Mouse (Mus musculus) heart, embryonic 12.5 days (tissue): ENCODE data around the gene Togaram2. TPM values are rescaled to one million over a fixed set of nuclear protein-coding genes. Genes with fewer than 3 reads are reported as not detected.
A peak's percentile ranks its signal among the peaks of the same experiment; 100 is the strongest.
"Not testable (repeated sequence)": the region's sequence is repeated elsewhere in the genome, so short reads cannot be mapped to it uniquely, and the experiment has no call there.

ENCODE experiments used
- ATAC-seq: fragments of 200-750 bp; cut with Nextera tagmentation; 2 replicates; pipeline ENCODE4 v1.8.0; 2017; ENCODE audit warnings: moderate TSS enrichment, moderate library complexity; ENCODE audit not compliant: insufficient number of reproducible peaks, low FRiP score
- H3K27ac ChIP-seq: fragments of 300-500 bp; sonication (generic); 2 replicates; pipeline ENCODE4 v1.5.1; 2016; ENCODE audit warnings: mild to moderate bottlenecking, moderate library complexity; ENCODE audit not compliant: poor library complexity, severe bottlenecking
- H3K27me3 ChIP-seq: fragments of 300-500 bp; sonication (generic); replicated peaks from 2 replicates; pipeline ENCODE4 v1.6.1; 2016; ENCODE audit warnings: mild to moderate bottlenecking, moderate library complexity
- H3K36me3 ChIP-seq: fragments of 300-500 bp; sonication (generic); 2 replicates; pipeline ENCODE4 v1.6.1; 2016; ENCODE audit warnings: mild to moderate bottlenecking, moderate library complexity
- H3K4me1 ChIP-seq: fragments of 300-500 bp; sonication (generic); replicated peaks from 2 replicates; pipeline ENCODE4 v1.6.1; 2016; ENCODE audit warnings: mild to moderate bottlenecking
- H3K4me2 ChIP-seq: fragments of 300-500 bp; sonication (generic); 2 replicates; pipeline ENCODE4 v1.6.1; 2016; ENCODE audit warnings: mild to moderate bottlenecking, moderate library complexity
- H3K4me3 ChIP-seq: fragments of 300-500 bp; sonication (generic); 2 replicates; pipeline ENCODE4 v1.5.1; 2016; ENCODE audit warnings: mild to moderate bottlenecking
- H3K9ac ChIP-seq: fragments of 300-500 bp; sonication (generic); 2 replicates; pipeline ENCODE4 v1.6.1; 2016; ENCODE audit warnings: mild to moderate bottlenecking, moderate library complexity
- H3K9me3 ChIP-seq: fragments of 300-500 bp; sonication (generic); replicated peaks from 2 replicates; pipeline ENCODE4 v1.6.1; 2016; ENCODE audit warnings: mild to moderate bottlenecking, moderate library complexity
- WGBS: fragments of 180-500 bp; shearing (Covaris S2); methylation state at CpG from one replicate; pipeline ENCODE4 v1.1.7; 2016; 5-methylcytosine and 5-hydroxymethylcytosine counted together
- polyA plus RNA-seq: library from polyadenylated mRNA; unstranded; fragments of >200 nt; fragmentation: Nextera tagmentation; extraction: Ambion mirVana; gene quantifications from 2 replicates; pipeline ENCODE4 v1.2.1, GENCODE M21; 2016

Gene Togaram2
- polyA plus RNA-seq, 1 experiment from 2014 or later = 2.7 TPM

DNA sequence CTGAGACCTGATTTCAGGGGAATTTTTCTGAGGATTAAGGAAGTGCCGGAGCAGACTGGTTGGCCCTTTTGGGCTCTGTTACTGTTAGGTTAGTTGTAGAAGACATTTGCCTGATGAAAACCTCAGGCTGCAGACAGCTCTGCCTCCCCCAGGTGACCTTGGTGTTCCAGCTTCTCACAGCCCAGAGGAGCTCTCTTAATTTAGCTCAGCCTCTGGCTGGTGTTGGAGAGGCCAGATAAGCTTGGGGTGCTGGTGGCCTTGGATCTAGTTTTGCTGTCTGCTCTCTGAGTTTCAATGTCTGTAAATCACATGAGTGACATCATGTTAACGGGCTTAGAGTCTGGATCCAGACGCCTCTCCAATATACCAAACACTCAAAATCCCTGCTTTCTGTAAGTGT, 48.0 kb downstream of the Togaram2 start:
- H3K27me3 ChIP-seq = no peaks in the 10 kb centered on the region
- H3K4me1 ChIP-seq = peaks cover 18% of the 10 kb centered on the region
- no peaks in the 10 kb centered on the region for H3K9me3 ChIP-seq
- H3K4me3 ChIP-seq = no peak overlapping the region
- H3K36me3 ChIP-seq = peaks cover 3% of the 10 kb centered on the region; the same call in 1 of the 2 replicates
- H3K27ac ChIP-seq = peak overlapping the region; percentile 98
- ATAC-seq = peak; percentile 77
- H3K4me2 ChIP-seq = no peak overlapping the region
- H3K9ac ChIP-seq = no peak overlapping the region
- WGBS = 26% methylated on average over 3 of the region's 3 CpGs

DNA sequence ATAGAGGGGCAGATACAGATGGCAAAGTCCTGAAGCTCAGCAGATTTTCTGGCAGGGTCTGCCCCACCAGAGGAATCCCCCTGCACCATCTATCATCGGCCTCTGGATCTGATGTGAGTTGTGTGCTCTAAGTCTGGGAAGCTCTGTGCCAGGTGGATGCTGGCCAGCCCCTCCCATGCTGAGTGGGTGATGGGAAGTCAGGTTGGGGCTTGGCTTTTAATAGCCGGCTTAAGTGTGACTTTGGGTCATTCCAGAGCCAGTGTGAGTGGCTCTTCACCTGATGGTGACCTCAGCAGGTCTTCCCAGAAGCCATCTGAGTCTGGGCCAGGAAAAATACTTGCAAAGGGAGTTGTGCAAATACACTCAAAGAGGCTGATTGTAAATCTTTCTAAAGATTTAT, 57.6 kb downstream of the Togaram2 start:
- Histone ChIP-seq H3K9me3 (no peaks in the 10 kb centered on the region), H3K36me3 (no peaks in the 10 kb centered on the region), H3K9ac (no peak overlapping the region), H3K27ac (no peak overlapping the region), H3K4me2 (no peak overlapping the region), H3K4me3 (no peak overlapping the region), H3K4me1 (peaks cover 7% of the 10 kb centered on the region), H3K27me3 (no peaks in the 10 kb centered on the region)
- 56% methylated on average over 2 of the region's 2 CpGs for WGBS
- no peak for ATAC-seq

DNA sequence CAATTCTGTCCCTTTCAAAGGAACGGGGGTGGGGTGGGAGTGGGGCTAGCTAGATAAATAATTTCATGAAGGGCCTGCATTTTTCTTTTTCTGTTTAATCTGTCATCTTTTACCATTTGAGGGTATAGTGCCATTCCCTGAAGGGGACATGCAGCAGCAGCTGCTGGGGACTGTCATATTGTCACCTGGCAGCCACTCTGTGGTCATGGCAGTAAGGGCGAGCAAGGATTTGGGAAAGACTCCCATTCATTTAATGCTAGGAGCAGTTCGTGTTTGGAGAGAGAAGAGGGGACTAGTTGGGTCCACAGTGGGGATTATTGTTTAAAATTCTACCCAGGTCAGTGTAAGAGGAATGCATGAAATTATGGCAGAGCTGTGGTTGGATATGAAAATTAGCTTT, 63.4 kb downstream of the Togaram2 start:
- Histone ChIP-seq H3K4me3 (no peak overlapping the region), H3K9me3 (no peaks in the 10 kb centered on the region), H3K9ac (no peak overlapping the region), H3K4me2 (no peak overlapping the region), H3K27ac (no peak overlapping the region), H3K36me3 (no peaks in the 10 kb centered on the region), H3K4me1 (peaks cover 7% of the 10 kb centered on the region), H3K27me3 (no peaks in the 10 kb centered on the region)
- WGBS = 50% methylated on average over 3 of the region's 3 CpGs
- ATAC-seq = no peak

DNA sequence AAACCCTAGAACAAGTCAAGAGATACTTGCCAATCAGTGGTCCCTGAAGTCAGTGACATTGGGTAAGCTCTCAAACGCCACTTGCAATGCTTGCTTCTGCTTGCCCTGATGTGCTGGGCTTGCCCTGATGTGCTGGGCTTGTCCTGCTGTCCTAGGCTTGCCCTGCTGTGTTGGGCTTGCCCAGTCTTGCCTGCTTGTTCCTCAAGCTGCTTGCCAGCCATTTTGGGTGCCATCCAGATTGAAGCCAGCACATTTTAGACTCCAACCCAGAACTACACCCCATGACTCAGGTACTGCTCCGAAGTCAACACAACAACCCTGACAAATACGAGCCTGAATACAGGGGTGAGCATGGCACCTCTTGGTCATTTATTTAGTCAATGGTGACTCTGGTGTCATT, 69.1 kb downstream of the Togaram2 start:
- Histone ChIP-seq H3K9me3 (no peaks in the 10 kb centered on the region; the same call in 1 of the 2 replicates), H3K4me3 (no peak overlapping the region), H3K27ac (no peak overlapping the region), H3K4me1 (peaks cover 7% of the 10 kb centered on the region; the same call in 1 of the 2 replicates), H3K27me3 (no peaks in the 10 kb centered on the region), H3K4me2 (no peak overlapping the region), H3K36me3 (no peaks in the 10 kb centered on the region), H3K9ac (no peak overlapping the region)
- WGBS = 79% methylated on average over 3 of the region's 3 CpGs
- ATAC-seq = no peak

DNA sequence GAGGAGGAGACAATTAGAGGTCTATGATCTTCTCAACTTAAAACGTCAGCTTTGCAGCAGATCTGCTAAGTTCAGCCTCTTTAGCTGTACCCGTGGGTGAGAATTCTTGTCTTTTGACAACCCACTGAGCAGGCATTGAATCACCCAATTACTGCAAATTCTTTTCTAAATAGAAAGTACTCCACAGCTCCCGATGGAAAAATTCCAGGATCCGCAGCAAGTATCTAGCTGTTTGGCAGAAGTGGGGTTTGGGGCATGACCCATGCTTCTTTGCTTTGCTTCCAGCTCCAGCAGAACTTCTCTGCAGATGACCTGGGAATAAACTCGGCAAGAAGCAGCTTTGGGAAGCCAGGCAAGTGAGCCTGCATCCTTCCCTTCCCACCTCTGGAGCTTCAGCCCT, 69.9 kb downstream of the Togaram2 start:
- Histone ChIP-seq H3K27me3 (no peaks in the 10 kb centered on the region), H3K4me1 (peaks cover 11% of the 10 kb centered on the region; the same call in 1 of the 2 replicates), H3K9ac (no peak overlapping the region), H3K4me2 (no peak overlapping the region), H3K36me3 (no peaks in the 10 kb centered on the region), H3K27ac (no peak overlapping the region), H3K4me3 (no peak overlapping the region), H3K9me3 (no peaks in the 10 kb centered on the region; the same call in 1 of the 2 replicates)
- 41% methylated on average over 5 of the region's 5 CpGs for WGBS
- ATAC-seq = no peak

DNA sequence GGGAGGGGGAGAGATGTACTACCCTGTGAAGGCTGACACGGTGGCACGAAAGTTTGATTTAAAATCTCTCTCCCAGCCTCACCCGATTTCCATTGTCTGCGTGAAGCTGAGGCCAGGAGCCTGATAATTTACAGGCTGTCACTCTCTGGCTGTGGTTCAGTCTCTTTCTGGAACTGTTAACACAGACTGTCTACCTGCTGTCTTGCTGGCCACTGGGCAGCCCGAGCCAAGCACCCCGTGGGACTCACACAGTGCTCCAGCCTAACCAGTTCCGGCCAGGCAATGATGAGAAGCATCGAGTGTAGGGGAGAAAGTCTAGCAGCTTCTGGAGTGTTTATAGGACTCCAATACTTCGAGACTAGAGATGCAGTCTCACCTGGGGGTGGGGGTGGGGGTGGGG, 73.1 kb downstream of the Togaram2 start:
- Histone ChIP-seq H3K9ac (no peak overlapping the region), H3K27ac (no peak overlapping the region), H3K36me3 (no peaks in the 10 kb centered on the region), H3K4me3 (no peak overlapping the region), H3K9me3 (no peaks in the 10 kb centered on the region; the same call in 1 of the 2 replicates), H3K4me2 (no peak overlapping the region), H3K4me1 (peaks cover 11% of the 10 kb centered on the region; the same call in 1 of the 2 replicates), H3K27me3 (no peaks in the 10 kb centered on the region; the same call in 1 of the 2 replicates)
- ATAC-seq = no peak
- 85% methylated on average over 9 of the region's 9 CpGs for WGBS

DNA sequence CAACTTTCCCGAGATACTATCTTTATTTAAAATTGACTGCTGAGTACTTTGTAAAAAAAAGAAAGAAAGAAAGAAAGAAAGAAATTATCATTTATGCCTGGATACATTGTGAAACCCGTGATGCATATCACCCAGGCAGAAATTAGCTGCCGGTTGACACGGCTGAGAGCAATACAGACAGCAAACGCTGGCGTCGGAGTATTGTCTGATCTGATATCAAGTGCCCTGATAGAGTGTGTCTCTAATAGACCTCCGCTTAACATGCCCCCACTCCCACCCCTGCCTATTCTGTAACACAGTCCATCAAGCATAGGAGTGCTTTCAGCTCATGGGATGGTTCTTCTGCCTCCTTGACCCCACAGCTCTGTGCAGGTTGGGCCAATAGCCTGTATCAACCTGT, 74.5 kb downstream of the Togaram2 start:
- no peaks in the 10 kb centered on the region; the same call in 1 of the 2 replicates for H3K9me3 ChIP-seq
- H3K36me3 ChIP-seq = no peaks in the 10 kb centered on the region
- WGBS = 81% methylated on average over 8 of the region's 8 CpGs
- peaks cover 11% of the 10 kb centered on the region; the same call in 1 of the 2 replicates for H3K4me1 ChIP-seq
- no peak overlapping the region for H3K4me2 ChIP-seq
- H3K9ac ChIP-seq = no peak overlapping the region
- H3K4me3 ChIP-seq = no peak overlapping the region
- no peaks in the 10 kb centered on the region; the same call in 1 of the 2 replicates for H3K27me3 ChIP-seq
- H3K27ac ChIP-seq = no peak overlapping the region
- ATAC-seq = no peak

DNA sequence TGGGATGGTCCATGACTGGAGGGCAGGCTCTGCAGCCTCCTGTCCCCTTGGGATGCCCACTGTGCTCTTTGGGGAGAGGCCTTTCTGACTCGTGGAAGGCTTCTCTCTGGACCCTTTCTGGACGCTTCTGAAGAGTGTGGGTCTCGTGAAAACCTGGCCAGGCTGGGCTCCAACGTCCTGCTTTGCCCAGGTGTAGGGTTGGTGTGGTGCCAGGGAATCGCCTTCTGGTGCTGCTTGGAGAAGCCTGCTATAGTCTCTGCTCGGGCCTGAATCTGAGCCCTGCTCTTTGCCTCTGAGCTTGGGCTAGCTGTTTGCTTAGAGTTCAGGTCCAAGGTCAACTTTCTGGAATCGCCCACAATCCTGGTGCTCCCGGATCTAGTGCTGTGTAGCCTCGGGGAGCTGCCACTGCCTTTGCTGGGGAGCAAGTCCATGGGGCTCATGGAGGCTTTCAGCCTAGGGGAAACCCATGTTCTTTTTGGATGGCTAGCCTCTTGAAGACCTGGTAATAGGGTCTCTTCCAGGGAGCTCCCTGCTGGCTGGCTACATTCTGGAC, 76.6 kb downstream of the Togaram2 start:
- no peaks in the 10 kb centered on the region for H3K9me3 ChIP-seq
- H3K27me3 ChIP-seq = no peaks in the 10 kb centered on the region; the same call in 1 of the 2 replicates
- H3K4me3 ChIP-seq = no peak overlapping the region
- H3K4me2 ChIP-seq = no peak overlapping the region
- WGBS = 84% methylated on average over 9 of the region's 9 CpGs
- no peak for ATAC-seq
- no peak overlapping the region for H3K27ac ChIP-seq
- H3K4me1 ChIP-seq = 0 out of 2 replicates have a peak, but pooled peaks cover 4% of the 10 kb centered on the region
- H3K36me3 ChIP-seq = no peaks in the 10 kb centered on the region
- no peak overlapping the region for H3K9ac ChIP-seq

DNA sequence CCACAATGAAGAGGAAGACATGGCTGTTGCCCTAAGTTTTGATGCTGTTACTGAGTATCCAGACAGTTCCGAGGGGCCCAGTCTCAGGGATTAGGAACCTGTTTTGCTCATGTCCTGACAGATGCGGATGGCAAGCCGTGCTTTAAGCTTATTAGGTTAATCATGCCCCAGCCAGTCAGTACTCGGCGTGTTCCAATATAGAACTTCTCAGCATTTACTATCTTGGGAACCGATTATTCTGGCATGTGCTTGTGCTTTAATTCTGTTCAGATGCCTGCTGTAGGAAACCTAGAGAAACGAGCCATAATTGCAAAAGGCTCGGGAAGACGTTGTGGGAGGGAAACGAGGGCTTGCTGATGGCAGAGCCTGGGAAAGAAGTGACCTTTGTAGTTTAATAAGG, 79.8 kb downstream of the Togaram2 start, which contains the start of gene Pcare:
Pcare (minus strand) TSS at position 64 of the 400 bp plus-strand sequence.
- Histone ChIP-seq H3K4me1 (0 out of 2 replicates have a peak, but pooled peaks cover 1% of the 10 kb centered on the region), H3K4me2 (no peak within 1 kb of the TSS), H3K36me3 (no peaks in the 10 kb centered on the region), H3K9ac (no peak within 1 kb of the TSS), H3K9me3 (no peaks in the 10 kb centered on the region), H3K4me3 (no peak within 1 kb of the TSS), H3K27me3 (no peaks in the 10 kb centered on the region; the same call in 1 of the 2 replicates), H3K27ac (no peak within 1 kb of the TSS)
- ATAC-seq = no peak
- 76% methylated on average over 10 of the region's 10 CpGs for WGBS

DNA sequence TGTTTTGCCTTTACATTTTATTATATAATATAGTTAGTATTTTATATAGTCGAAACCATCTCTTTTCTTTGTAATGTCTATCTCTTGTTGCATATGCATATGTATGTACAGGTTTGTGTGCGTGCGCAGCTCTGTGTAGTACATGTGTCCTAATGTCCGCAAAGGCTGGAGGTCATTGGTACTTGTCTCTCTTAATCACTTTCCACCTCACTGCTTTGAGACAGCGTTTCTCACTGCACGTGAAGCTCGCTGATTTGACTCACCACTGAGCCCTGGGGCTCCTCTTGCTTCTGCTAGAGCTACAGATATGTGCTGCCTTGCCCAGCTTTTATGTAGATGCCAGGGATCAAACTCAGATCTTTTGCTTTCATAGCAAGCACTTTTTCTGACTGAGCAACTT, 87.5 kb downstream of the Togaram2 start:
- Histone ChIP-seq H3K4me1 (no peaks in the 10 kb centered on the region), H3K27me3 (no peaks in the 10 kb centered on the region), H3K27ac (no peak overlapping the region), H3K9ac (no peak overlapping the region), H3K9me3 (peaks cover 3% of the 10 kb centered on the region; the same call in 1 of the 2 replicates), H3K4me3 (no peak overlapping the region), H3K4me2 (no peak overlapping the region), H3K36me3 (no peaks in the 10 kb centered on the region)
- ATAC-seq = no peak
- 70% methylated on average over 7 of the region's 7 CpGs for WGBS

DNA sequence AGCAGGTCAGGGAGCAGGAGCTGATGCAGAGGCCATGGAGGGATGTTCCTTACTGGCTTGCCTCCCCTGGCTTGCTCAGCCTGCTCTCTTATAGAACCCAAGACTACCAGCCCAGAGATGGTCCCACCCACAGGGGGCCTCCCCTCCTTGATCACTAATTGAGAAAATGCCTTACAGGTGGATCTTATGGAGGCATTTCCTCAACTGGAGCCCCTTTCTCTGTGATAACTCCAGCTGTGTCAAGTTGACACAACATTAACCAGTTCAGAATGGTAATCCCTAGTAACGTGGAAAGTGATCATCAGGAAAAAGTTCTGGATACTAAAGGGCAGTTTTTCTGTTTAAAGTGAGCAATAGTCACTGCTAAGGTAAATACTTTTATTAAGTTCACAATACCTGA, 95.1 kb downstream of the Togaram2 start, which contains the start of gene Clip4:
Clip4 (plus strand) TSS at position 301 of the 400 bp plus-strand sequence.
- H3K4me1 ChIP-seq, H3K27me3 ChIP-seq, H3K36me3 ChIP-seq, ATAC-seq, H3K4me2 ChIP-seq, H3K4me3 ChIP-seq, H3K27ac ChIP-seq, H3K9ac ChIP-seq, H3K9me3 ChIP-seq: not testable (repeated sequence)
- 62% methylated on average over 1 of the region's 1 CpGs for WGBS

DNA sequence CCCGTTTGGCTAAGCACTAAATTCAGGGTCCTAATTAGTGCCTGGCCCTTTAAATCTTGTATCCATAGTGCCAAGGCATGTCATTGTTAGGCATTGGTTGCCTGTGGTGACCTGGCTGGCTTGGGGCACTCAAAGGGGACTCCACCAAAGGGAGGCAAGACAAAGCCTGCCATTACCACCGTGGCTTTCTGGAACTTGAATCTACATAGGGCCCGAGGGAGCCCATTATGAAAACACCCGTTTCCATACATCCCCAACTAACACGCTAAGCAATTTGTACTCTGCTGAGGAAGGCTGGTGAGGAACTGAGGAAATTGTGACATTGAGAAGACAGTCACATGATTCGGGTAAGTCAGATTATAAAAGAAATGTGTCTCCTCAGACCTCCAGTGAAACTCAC, 96.5 kb downstream of the Togaram2 start:
- Histone ChIP-seq H3K9ac (no peak overlapping the region), H3K27me3 (no peaks in the 10 kb centered on the region), H3K27ac (no peak overlapping the region), H3K4me1 (no peaks in the 10 kb centered on the region), H3K4me2 (no peak overlapping the region), H3K9me3 (no peaks in the 10 kb centered on the region), H3K4me3 (no peak overlapping the region), H3K36me3 (no peaks in the 10 kb centered on the region)
- 61% methylated on average over 6 of the region's 6 CpGs for WGBS
- no peak for ATAC-seq
